Mouse (Mus musculus) bone marrow macrophage, adult 2 months (primary cell): ENCODE measurements at regions not wholly inside any gene's neighbourhood (a gene's known extent, or its start where the extent isn't known, plus 50 kb on each side); places are given as distances from the start of the nearest gene placed in this dataset.

ENCODE experiments used
- CTCF ChIP-seq: IDR thresholded peaks from 2 replicates; pipeline ENCODE4 v1.5.1; 2012; ENCODE audit warnings: low read depth, mild to moderate bottlenecking, low read length, moderate library complexity
- POLR2A ChIP-seq: IDR thresholded peaks from 2 replicates; pipeline ENCODE4 v1.6.1; 2012; ENCODE audit warnings: mild to moderate bottlenecking, low read depth, low read length, borderline replicate concordance

DNA sequence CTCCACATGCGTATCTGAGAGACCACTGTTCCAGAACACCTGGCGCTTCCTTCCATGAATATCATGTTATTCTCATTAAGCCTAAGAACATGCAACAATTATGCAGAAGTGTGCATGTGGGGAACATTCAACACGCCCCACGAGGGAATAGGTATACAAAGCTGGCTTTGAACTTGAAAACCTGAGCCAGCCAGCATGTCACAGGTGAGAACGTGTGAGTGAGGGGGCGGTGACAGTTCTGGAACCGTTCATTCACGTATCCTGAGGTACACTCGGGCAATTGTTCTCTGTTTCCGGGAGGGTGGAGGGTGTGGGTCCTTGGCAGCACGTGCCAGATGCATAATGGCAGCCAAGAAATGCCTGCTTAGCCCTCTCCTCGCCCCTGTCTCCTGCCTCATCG, 88.4 kb upstream of the Gmds start:
- no peak for TF ChIP-seq CTCF
- no peak for TF ChIP-seq POLR2A
